Mouse (Mus musculus): ENCODE measurements at regions not wholly inside any gene's neighbourhood (a gene's known extent, or its start where the extent isn't known, plus 50 kb on each side); places are given as distances from the start of the nearest gene placed in this dataset.

GRCm38 (mm10) chr13:107891946-107892345 is 152.3 kb upstream of the Smim15 start:
- TF ChIP-seq CTCF (IDR thresholded peaks at IDR 0.05; ENCODE audit: insufficient read depth, low read depth, low read length) = no peak
- TF ChIP-seq POLR2A (IDR thresholded peaks at IDR 0.05; ENCODE audit: insufficient read depth, low read depth, low read length) = no peak
